Mouse (Mus musculus): Measurements from ENCODE around the gene Gm10944. TPM values are rescaled to one million over a fixed set of nuclear protein-coding genes. Genes with fewer than 3 reads are reported as not detected.

The Gm10944 gene
- polyA plus RNA-seq (2014; fragmentation: Illumina TruSeq; extraction: RNeasy Lipid Tissue Mini Kit (QIAGEN cat#74804); ENCODE audit: low read depth, low replicate concordance) = not detected

GRCm38 (mm10) chr10:10681048-10681447, at the start of gene Gm10944:
Gm10944 (plus strand) TSS chr10:10681348.

Other genes starting within 250 kb of the Gm10944 start
- 1.0 TPM for gene Adgb, start 209.0 kb upstream of the Gm10944 start, polyA plus RNA-seq (2014; fragmentation: Illumina TruSeq; extraction: RNeasy Lipid Tissue Mini Kit (QIAGEN cat#74804); ENCODE audit: low read depth, low replicate concordance)
- 60.4 TPM for gene Rab32, start 123.1 kb upstream of the Gm10944 start, polyA plus RNA-seq (2014; fragmentation: Illumina TruSeq; extraction: RNeasy Lipid Tissue Mini Kit (QIAGEN cat#74804); ENCODE audit: low read depth, low replicate concordance)